Mouse (Mus musculus) spleen, adult 2 months (tissue): ENCODE measurements at regions not wholly inside any gene's neighbourhood (a gene's known extent, or its start where the extent isn't known, plus 50 kb on each side); places are given as distances from the start of the nearest gene placed in this dataset.

ENCODE experiments used
- CTCF ChIP-seq: fragments of 200-500 bp; IDR thresholded peaks from 2 replicates; pipeline ENCODE4 v1.5.1; 2011; ENCODE audit warnings: mild to moderate bottlenecking, inconsistent platforms; ENCODE audit not compliant: insufficient read depth, insufficient read length, insufficient replicate concordance; ENCODE audit errors: extremely low read depth
- POLR2A ChIP-seq: fragments of 200-500 bp; IDR thresholded peaks from 2 replicates; pipeline ENCODE4 v1.6.1; 2011; ENCODE audit warnings: low read depth, low read length, inconsistent platforms

- no peak for TF ChIP-seq POLR2A
- TF ChIP-seq CTCF = no peak
Observed at GRCm38 (mm10) chr5:97554274-97554673, 97.5 kb upstream of the Gk2 start.
